In the genomic region with DNA sequence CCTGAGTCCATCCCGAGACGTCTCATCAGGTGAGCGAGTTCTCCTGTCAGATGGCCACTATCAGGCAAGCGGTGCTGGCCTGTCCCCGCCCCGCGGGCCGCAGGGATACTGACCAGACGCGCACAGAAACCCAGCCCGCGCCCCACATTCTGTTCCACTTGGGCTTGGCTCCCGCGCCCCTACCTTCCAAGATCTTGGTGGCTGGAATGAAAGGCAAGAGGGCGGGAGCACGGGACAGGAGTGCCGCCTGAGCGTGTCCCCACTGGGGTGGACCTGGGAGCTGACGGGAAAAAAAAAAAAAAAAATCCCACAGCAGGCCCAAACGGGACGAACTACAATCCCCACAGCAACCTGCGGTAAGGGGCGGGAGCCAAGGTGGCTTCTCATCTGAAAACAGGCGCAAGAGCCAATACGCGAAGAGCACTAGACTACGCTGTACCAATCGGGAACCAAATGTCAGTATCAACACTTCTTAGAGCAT, we compare ENCODE assay signal across 8 mouse cellular contexts. TPM values are rescaled to one million over a fixed set of nuclear protein-coding genes. Genes with fewer than 3 reads are reported as not detected.
DNase-seq lines count a peak whose midpoint lies in the region; ATAC-seq lines count a peak whose summit lies in the region.

Gene Fhit (minus strand): TSS at position 285 of the 481 bp plus-strand sequence.

- under 1% methylated on average over 28 of the region's 28 CpGs for WGBS in forebrain, embryonic 13.5 days
- WGBS in heart, embryonic 16.5 days, result under 1% methylated on average over 28 of the region's 28 CpGs
- under 1% methylated on average over 28 of the region's 28 CpGs for WGBS in liver, embryonic 11.5 days

- H3K27ac ChIP-seq in forebrain, embryonic 13.5 days, result no peak within 1 kb of the TSS
- H3K27ac ChIP-seq in heart, embryonic 16.5 days (ENCODE audit: low read length), result peak within 1 kb of the TSS; percentile 67
- no peak within 1 kb of the TSS for H3K27ac ChIP-seq in liver, embryonic 11.5 days (ENCODE audit: low read depth, low read length)

- H3K4me1 ChIP-seq in forebrain, embryonic 13.5 days, result peaks cover 8% of the 10 kb centered on the region
- H3K4me1 ChIP-seq in heart, embryonic 16.5 days (ENCODE audit: control insufficient read depth, insufficient read depth, low read length), result peaks cover 5% of the 10 kb centered on the region; the same call in 1 of the 2 replicates
- no peaks in the 10 kb centered on the region for H3K4me1 ChIP-seq in liver, embryonic 11.5 days (replicated peaks; ENCODE audit: control insufficient read depth, insufficient read depth, low read length)

- ATAC-seq in cerebellum, adult (ENCODE audit: insufficient number of reproducible peaks, low FRiP score, low TSS enrichment), result peak; percentile 93
- ATAC-seq in forebrain, embryonic 13.5 days, result peak; percentile 97
- ATAC-seq in heart, embryonic 16.5 days (replicated peaks; ENCODE audit: extremely low read depth, insufficient read depth, low FRiP score), result peak; percentile 96
- ATAC-seq in liver, embryonic 11.5 days (replicated peaks; ENCODE audit: low FRiP score), result peak; percentile 96

- DNase-seq in CD8-positive naive resting alpha-beta T cell, adult 2 months (ENCODE audit: low read depth in 2 of 2, low spot score in 2 of 2), result peak; percentile 66 to 74
- DNase-seq in kidney, postnatal 14 days, result peak; percentile 96
- DNase-seq in liver, embryonic 11.5 days (ENCODE audit: low spot score), result peak; percentile 68
- peak; percentile 75 to 79 for DNase-seq in natural killer cell, adult 2 months (ENCODE audit: low spot score in 2 of 2)
- peak; percentile 84 for DNase-seq in splenic B cell, adult 2 months (ENCODE audit: low read depth, low spot score)

- H3K9ac ChIP-seq in forebrain, embryonic 13.5 days, result peak within 1 kb of the TSS; percentile 70
- peak within 1 kb of the TSS; percentile 78 for H3K9ac ChIP-seq in heart, embryonic 16.5 days (ENCODE audit: low read length)
- H3K9ac ChIP-seq in liver, embryonic 11.5 days (ENCODE audit: low read depth, low read length), result peak within 1 kb of the TSS; percentile 44

- peak within 1 kb of the TSS; percentile 76 for H3K4me2 ChIP-seq in forebrain, embryonic 13.5 days
- H3K4me2 ChIP-seq in heart, embryonic 16.5 days (ENCODE audit: low read depth, low read length), result peak within 1 kb of the TSS; percentile 88
- peak within 1 kb of the TSS; percentile 78 for H3K4me2 ChIP-seq in liver, embryonic 11.5 days

- peak within 1 kb of the TSS; percentile 58 for H3K4me3 ChIP-seq in forebrain, embryonic 13.5 days
- H3K4me3 ChIP-seq in heart, embryonic 16.5 days (ENCODE audit: low read length), result peak within 1 kb of the TSS; percentile 82
- H3K4me3 ChIP-seq in liver, embryonic 11.5 days (ENCODE audit: low read depth, low read length), result peak within 1 kb of the TSS; percentile 65

- H3K9me3 ChIP-seq in forebrain, embryonic 13.5 days (replicated peaks), result no peaks in the 10 kb centered on the region
- H3K9me3 ChIP-seq in heart, embryonic 16.5 days (replicated peaks; ENCODE audit: control insufficient read depth, low read length), result no peaks in the 10 kb centered on the region
- no peaks in the 10 kb centered on the region for H3K9me3 ChIP-seq in liver, embryonic 11.5 days (ENCODE audit: control insufficient read depth, low read length)

- no peaks in the 10 kb centered on the region for H3K36me3 ChIP-seq in forebrain, embryonic 13.5 days (ENCODE audit: poor library complexity, severe bottlenecking)
- H3K36me3 ChIP-seq in heart, embryonic 16.5 days (ENCODE audit: control insufficient read depth, insufficient read depth), result no peaks in the 10 kb centered on the region
- no peaks in the 10 kb centered on the region for H3K36me3 ChIP-seq in liver, embryonic 11.5 days (ENCODE audit: control insufficient read depth, insufficient read depth, low read length)
- no peaks in the 10 kb centered on the region for H3K36me3 ChIP-seq in splenic B cell, adult 2 months (ENCODE audit: control insufficient read depth, insufficient read depth, low read length, poor library complexity, severe bottlenecking)

- no peaks in the 10 kb centered on the region for H3K27me3 ChIP-seq in forebrain, embryonic 13.5 days
- no peaks in the 10 kb centered on the region for H3K27me3 ChIP-seq in heart, embryonic 16.5 days (ENCODE audit: control insufficient read depth, insufficient read depth, low read length)
- H3K27me3 ChIP-seq in liver, embryonic 11.5 days (replicated peaks; ENCODE audit: control insufficient read depth, insufficient read depth, low read length), result no peaks in the 10 kb centered on the region
- no peaks in the 10 kb centered on the region for H3K27me3 ChIP-seq in splenic B cell, adult 2 months (ENCODE audit: control insufficient read depth, insufficient read depth, low read length, poor library complexity, severe bottlenecking)

RNA-seq across cellular contexts. Expression of gene Fhit, which starts in this region (rescaled TPM):
- polyA plus RNA-seq in forebrain, embryonic 13.5 days (2015; fragmentation: Nextera tagmentation; extraction: Ambion mirVana), result 4.6 and 6.2 TPM in 2 replicates
- 3.6 and 4.7 TPM in 2 replicates for polyA plus RNA-seq in heart, embryonic 16.5 days (2015; fragmentation: Nextera tagmentation; extraction: Ambion mirVana)
- polyA plus RNA-seq in liver, embryonic 11.5 days (2014; fragmentation: Nextera tagmentation; extraction: Ambion mirVana), result 3.1 and 3.5 TPM in 2 replicates
